Mouse (Mus musculus) embryonic facial prominence, embryonic 15.5 days (tissue): ENCODE measurements around the gene Pde11a. TPM values are rescaled to one million over a fixed set of nuclear protein-coding genes. Genes with fewer than 3 reads are reported as not detected.

Experiments
- ATAC-seq: fragments of 200-750 bp; cut with Nextera tagmentation; 2 replicates; pipeline ENCODE4 v1.8.0; 2017; ENCODE audit warnings: low read depth, moderate TSS enrichment; ENCODE audit not compliant: insufficient number of reproducible peaks, low FRiP score, low TSS enrichment
- H3K27ac ChIP-seq: fragments of 300-500 bp; sonication (generic); replicated peaks from 2 replicates; pipeline ENCODE4 v1.5.1; 2015; ENCODE audit warnings: mild to moderate bottlenecking, inconsistent platforms
- H3K27me3 ChIP-seq: fragments of 300-500 bp; sonication (generic); 2 replicates; pipeline ENCODE4 v1.6.1; 2015; ENCODE audit warnings: inconsistent platforms
- H3K36me3 ChIP-seq: fragments of 300-500 bp; sonication (generic); 2 replicates; pipeline ENCODE4 v1.6.1; 2015; ENCODE audit warnings: mild to moderate bottlenecking, inconsistent platforms
- H3K4me1 ChIP-seq: fragments of 300-500 bp; sonication (generic); 2 replicates; pipeline ENCODE4 v1.6.1; 2015; ENCODE audit warnings: inconsistent platforms
- H3K4me2 ChIP-seq: fragments of 300-500 bp; sonication (generic); replicated peaks from 2 replicates; pipeline ENCODE4 v1.6.1; 2015; ENCODE audit warnings: mild to moderate bottlenecking, inconsistent platforms
- H3K4me3 ChIP-seq: fragments of 300-500 bp; sonication (generic); replicated peaks from 2 replicates; pipeline ENCODE4 v1.5.1; 2015; ENCODE audit warnings: mild to moderate bottlenecking, inconsistent platforms
- H3K9ac ChIP-seq: fragments of 300-500 bp; sonication (generic); 2 replicates; pipeline ENCODE4 v1.6.1; 2015; ENCODE audit warnings: inconsistent platforms
- H3K9me3 ChIP-seq: fragments of 300-500 bp; sonication (generic); replicated peaks from 2 replicates; pipeline ENCODE4 v1.6.1; 2016; ENCODE audit warnings: inconsistent platforms
- WGBS: fragments of 180-500 bp; shearing (Covaris S2); methylation state at CpG from one replicate; pipeline ENCODE4 v1.1.7; 2015; 5-methylcytosine and 5-hydroxymethylcytosine counted together
- microRNA-seq: library from miRNA; unstranded; fragments of <30 nt; microRNA quantifications from one replicate; pipeline ENCODE4, GENCODE M21; 2016; ENCODE audit warnings: borderline number of aligned reads
- polyA plus RNA-seq: library from polyadenylated mRNA; unstranded; fragments of >200 nt; fragmentation: Nextera tagmentation; extraction: Ambion mirVana; gene quantifications from 2 replicates; pipeline ENCODE4 v1.2.1, GENCODE M21; 2015

Pde11a gene
- polyA plus RNA-seq, 1 experiment from 2014 or later, result 0.41 TPM

- no peak for ATAC-seq
- H3K27ac ChIP-seq, result no peak overlapping the region
- 93% methylated on average over 5 of the region's 5 CpGs for WGBS
- no peaks in the 10 kb centered on the region for H3K27me3 ChIP-seq
- H3K4me3 ChIP-seq, result no peak overlapping the region
- H3K4me1 ChIP-seq, result no peaks in the 10 kb centered on the region
- H3K9ac ChIP-seq, result no peak overlapping the region
- no peaks in the 10 kb centered on the region for H3K9me3 ChIP-seq
- H3K36me3 ChIP-seq, result no peaks in the 10 kb centered on the region
- H3K4me2 ChIP-seq, result no peak overlapping the region
Observed at GRCm38 (mm10) chr2:75953320-75953719, 385.3 kb downstream of the Pde11a start.

- ATAC-seq, result no peak
- no peaks in the 10 kb centered on the region for H3K36me3 ChIP-seq
- WGBS, result 76% methylated on average over 8 of the region's 8 CpGs
- H3K9ac ChIP-seq, result no peak overlapping the region
- no peaks in the 10 kb centered on the region for H3K9me3 ChIP-seq
- H3K27me3 ChIP-seq, result no peaks in the 10 kb centered on the region
- H3K4me3 ChIP-seq, result no peak overlapping the region
- no peak overlapping the region for H3K4me2 ChIP-seq
- no peaks in the 10 kb centered on the region for H3K4me1 ChIP-seq
- no peak overlapping the region for H3K27ac ChIP-seq
Observed at GRCm38 (mm10) chr2:75950685-75951084, 387.9 kb downstream of the Pde11a start.

Small RNA genes lying within 50 kb of the gene (microRNA-seq; reads per million reads assigned to microRNA genes)
- not detected for gene Gm44337

Other genes starting within 250 kb of the Pde11a start
- gene Cyct, start 21.7 kb upstream of the Pde11a start, polyA plus RNA-seq, result not detected in 2 replicates
- gene Rbm45, start 31.2 kb upstream of the Pde11a start, polyA plus RNA-seq, result 14.8 and 15.5 TPM in 2 replicates
- 12.0 and 15.1 TPM in 2 replicates for gene Osbpl6, start 67.7 kb upstream of the Pde11a start, polyA plus RNA-seq